Mouse (Mus musculus) urinary bladder, postnatal 4 days (tissue): ENCODE results near the gene Olfr55.
"Not testable (repeated sequence)": the region's sequence is repeated elsewhere in the genome, so short reads cannot be mapped to it uniquely, and the experiment has no call there.

Experiments used
- DNase-seq, 2 experiments: peaks; one replicate each; pipeline ENCODE4 v3.0.0; 2021 to 2022; ENCODE audit warnings: low spot score in 2 of 2

Gene Olfr55

DNA sequence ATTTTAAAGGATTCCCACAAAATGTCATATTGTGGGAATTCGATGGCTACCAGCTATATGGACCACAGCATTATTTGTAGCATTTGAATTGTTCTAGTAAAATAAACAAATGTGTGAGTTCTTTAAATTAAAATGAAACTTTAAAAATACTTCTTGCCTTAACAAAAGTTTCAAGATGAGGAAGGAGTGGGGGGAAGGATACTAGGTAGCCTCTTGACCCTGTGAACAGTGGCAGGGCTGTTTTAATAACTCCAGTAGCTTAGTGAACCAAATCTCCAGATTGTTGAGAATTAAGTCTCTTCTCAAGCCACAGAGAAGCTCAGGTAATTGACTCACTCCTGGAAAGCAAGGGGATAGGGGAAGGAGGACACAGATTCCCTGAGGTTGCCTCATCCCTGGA, at the start of gene Olfr55:
Olfr55 (plus strand) TSS at position 301 of the 400 bp plus-strand sequence.
- not testable (repeated sequence) for DNase-seq

GRCm38 (mm10) chr17:33124546-33124945, 43.7 kb upstream of the Olfr55 start:
- DNase-seq = no peak

- no peak for DNase-seq
Measured at GRCm38 (mm10) chr17:33126257-33126656, 42.0 kb upstream of the Olfr55 start.

GRCm38 (mm10) chr17:33139261-33139820, 28.9 kb upstream of the Olfr55 start, which contains the start of gene Morc2b:
Gene Morc2b, minus strand, starts transcription at chr17:33139683.
- DNase-seq = no peak

GRCm38 (mm10) chr17:33191002-33191401, 22.8 kb downstream of the Olfr55 start, which contains the start of gene Olfr239:
Gene Olfr239, plus strand, starts transcription at chr17:33191302.
- not testable (repeated sequence) for DNase-seq

DNA sequence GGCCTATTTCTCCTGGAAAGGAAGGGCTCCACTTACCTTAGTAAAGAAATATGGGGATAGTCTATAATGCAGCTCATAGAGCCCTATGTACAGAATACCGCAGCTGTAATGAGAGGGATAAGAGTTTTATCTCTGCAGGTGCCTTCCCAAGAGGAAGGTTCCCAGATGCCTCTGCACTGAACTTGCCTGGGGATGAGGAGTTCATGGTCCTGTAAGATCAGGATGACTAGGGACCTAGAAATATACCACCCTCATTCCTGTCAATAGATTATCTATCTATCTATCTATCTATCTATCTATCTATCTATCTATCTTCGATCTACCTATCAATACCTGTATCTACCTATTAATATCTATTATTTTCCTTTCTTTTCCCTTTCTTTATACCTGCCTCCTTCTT, 53.3 kb downstream of the Olfr55 start, which contains the start of gene Olfr1564:
Olfr1564 (minus strand) TSS at position 101 of the 400 bp plus-strand sequence.
- no peak for DNase-seq
